Mouse (Mus musculus) liver, postnatal 0 days (tissue): Measurements from ENCODE around the gene Zc3hav1.

Experiments
- CTCF ChIP-seq: sonication (generic); IDR thresholded peaks from 2 replicates; pipeline ENCODE4 v1.5.1; 2016; ENCODE audit warnings: antibody characterized with exemption, low read depth
- EP300 ChIP-seq: IDR thresholded peaks from 2 replicates; pipeline ENCODE4 v1.6.1; 2016; ENCODE audit warnings: antibody characterized with exemption, low read depth, mild to moderate bottlenecking

GRCm38 (mm10) chr6:38320621-38321020 is 33.8 kb downstream of the Zc3hav1 start:
- TF ChIP-seq CTCF (no peak), EP300 (no peak)
